Mouse (Mus musculus) macrophage (primary cell): ENCODE data around the gene Tspan1. TPM values are rescaled to one million over a fixed set of nuclear protein-coding genes. Genes with fewer than 3 reads are reported as not detected.

ENCODE experiments used
- H3K27ac ChIP-seq: fragments of 350-480 bp; formaldehyde crosslinking; 2 replicates; pipeline ENCODE4 v1.9.0; 2021
- H3K36me3 ChIP-seq: fragments of 350-480 bp; formaldehyde crosslinking; 2 replicates; pipeline ENCODE4 v1.9.0; 2021; ENCODE audit errors: inconsistent target
- H3K4me3 ChIP-seq: fragments of 350-480 bp; formaldehyde crosslinking; 2 replicates; pipeline ENCODE4 v1.9.0; 2021; ENCODE audit errors: inconsistent target
- H3K79me2 ChIP-seq: fragments of 350-480 bp; formaldehyde crosslinking; 2 replicates; pipeline ENCODE4 v1.9.0; 2021; ENCODE audit errors: inconsistent target
- WGBS: methylation state at CpG from one replicate; pipeline ENCODE4 v1.1.7; 2026; ENCODE audit warnings: inconsistent platforms; ENCODE audit not compliant: missing documents; 5-methylcytosine and 5-hydroxymethylcytosine counted together
- polyA plus RNA-seq: library from polyadenylated mRNA; stranded (reverse); fragments of 250-400 nt; gene quantifications from 3 replicates; pipeline ENCODE4 v1.2.4, GENCODE M21; 2018; ENCODE audit warnings: inconsistent platforms
- total RNA-seq, 78 experiments: library from RNA; depleted of rRNA; stranded (reverse); fragments of 250-400 nt; gene quantifications; 1 replicate in 9 of 78; 2 replicates in 24 of 78; 3 replicates in 43 of 78; 4 replicates in 2 of 78; pipeline ENCODE4 v1.2.4; 2018; ENCODE audit warnings: inconsistent platforms in 56 of 78

Gene Tspan1
- not detected for total RNA-seq (2018; cell fraction: chromatin; rRNA removed)
- total RNA-seq (2018; cell fraction: cytosol; rRNA removed): not detected
- total RNA-seq (2018; cell fraction: nucleus; rRNA removed): not detected
- not detected in 3 replicates for polyA plus RNA-seq

DNA sequence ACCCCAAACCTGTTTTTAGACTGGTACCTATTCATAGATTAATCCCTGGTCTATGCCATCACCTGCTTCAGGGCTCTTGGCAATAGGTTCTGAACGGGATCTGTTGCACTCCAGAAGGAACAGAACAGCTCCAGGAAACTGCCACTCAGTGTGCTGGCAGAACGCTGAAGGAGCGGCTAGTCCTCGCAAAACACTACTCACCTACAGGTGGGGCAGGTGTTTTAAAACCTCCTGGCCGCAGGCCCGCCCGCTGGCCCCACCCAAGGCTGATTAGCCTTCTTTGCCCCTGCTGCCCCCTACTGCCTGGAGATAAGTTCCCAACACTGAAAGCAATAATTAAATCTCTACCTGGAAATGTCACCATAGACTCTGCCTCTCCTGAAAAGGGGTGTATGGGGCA is at the start of gene Tspan1:
Gene Tspan1, minus strand, starts transcription at position 198 of the 400 bp plus-strand sequence.
- 42% methylated on average over 7 of the region's 7 CpGs for WGBS
- H3K27ac ChIP-seq: no peak within 1 kb of the TSS
- H3K36me3 ChIP-seq: no peaks in the 10 kb centered on the region
- H3K79me2 ChIP-seq: no peaks in the 10 kb centered on the region
- no peak within 1 kb of the TSS for H3K4me3 ChIP-seq

DNA sequence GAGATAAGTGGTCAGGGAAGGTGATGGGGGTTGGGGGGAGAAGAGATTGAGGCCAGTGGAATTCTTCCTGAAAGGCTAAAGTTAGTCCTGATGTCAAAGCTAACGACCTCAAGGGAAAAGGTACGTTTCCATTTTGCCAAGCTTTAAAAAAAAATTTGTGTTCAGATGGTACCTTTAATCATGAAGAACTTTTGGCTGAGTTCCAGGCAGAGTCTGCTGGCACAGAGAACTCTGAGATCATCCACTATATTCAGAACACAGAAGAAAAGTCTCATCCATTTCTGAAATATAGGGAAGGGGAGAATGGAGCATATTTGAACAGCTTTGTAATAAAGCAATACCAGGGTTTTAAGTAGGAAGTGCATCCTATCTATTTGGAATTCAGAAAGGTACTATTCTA is 49.6 kb upstream of the Tspan1 start:
- WGBS: 83% methylated on average over 2 of the region's 2 CpGs
- Histone ChIP-seq H3K4me3 (no peak overlapping the region), H3K79me2 (no peaks in the 10 kb centered on the region), H3K36me3 (no peaks in the 10 kb centered on the region), H3K27ac (no peak overlapping the region)

DNA sequence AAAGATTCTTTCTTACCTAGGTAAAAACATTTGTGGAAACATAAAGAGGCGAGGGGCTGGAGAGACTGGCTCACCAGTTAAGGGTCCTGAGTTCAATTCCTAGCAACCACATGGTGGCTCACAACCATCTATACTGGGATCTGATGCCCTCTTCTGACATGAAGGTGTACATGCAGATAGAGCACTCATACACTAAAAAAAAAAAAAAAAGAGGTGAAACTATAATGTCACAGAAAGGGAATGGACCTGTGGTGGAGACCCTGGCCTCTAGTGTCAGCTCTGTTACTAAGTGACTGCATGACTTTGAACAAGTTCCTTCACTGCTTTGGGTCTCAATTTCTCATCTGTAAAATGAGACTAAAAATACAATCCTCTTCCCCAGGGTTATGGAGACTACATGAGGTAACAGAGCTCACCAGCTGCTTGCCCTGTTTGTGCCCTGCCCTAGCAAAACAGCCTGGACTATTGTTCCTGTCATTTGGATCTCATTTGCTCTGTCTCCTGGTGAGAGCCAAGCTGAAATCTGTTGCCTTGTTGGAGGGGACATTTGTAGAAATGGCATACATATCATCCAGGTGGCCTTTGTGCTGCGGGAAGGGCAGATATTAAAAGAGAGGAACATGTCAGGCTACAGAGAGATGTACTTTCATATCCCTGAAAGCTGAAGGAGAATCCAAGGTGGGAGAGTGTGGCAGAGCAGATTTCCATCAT is 48.6 kb upstream of the Tspan1 start:
- no peaks in the 10 kb centered on the region for H3K79me2 ChIP-seq
- WGBS: 95% methylated on average over 2 of the region's 2 CpGs
- H3K27ac ChIP-seq: no peak overlapping the region
- no peak overlapping the region for H3K4me3 ChIP-seq
- no peaks in the 10 kb centered on the region for H3K36me3 ChIP-seq

DNA sequence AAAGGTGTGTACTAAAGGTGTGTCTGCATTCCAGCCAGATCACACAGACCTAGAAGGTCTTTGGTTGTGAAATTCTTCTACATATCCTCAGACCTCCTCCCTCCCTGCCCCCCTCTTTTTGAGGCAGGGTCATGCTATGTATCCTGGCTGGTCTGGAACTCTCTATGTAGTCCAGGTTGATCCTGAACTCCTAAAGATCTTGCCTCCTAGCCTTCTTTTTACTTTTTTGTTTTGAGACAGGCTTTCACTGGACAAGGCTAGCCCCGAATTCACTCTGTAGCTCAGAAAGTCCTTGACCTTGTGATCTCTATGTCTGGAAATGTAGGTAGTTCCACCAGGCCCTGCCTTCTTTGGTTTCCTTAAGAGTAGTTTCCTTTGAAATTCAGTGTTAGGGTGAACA is 41.5 kb upstream of the Tspan1 start:
- whole genome bisulfite sequencing: 100% methylated on average over 1 of the region's 1 CpGs
- Histone ChIP-seq H3K79me2 (no peaks in the 10 kb centered on the region), H3K36me3 (no peaks in the 10 kb centered on the region), H3K27ac (no peak overlapping the region), H3K4me3 (no peak overlapping the region)

DNA sequence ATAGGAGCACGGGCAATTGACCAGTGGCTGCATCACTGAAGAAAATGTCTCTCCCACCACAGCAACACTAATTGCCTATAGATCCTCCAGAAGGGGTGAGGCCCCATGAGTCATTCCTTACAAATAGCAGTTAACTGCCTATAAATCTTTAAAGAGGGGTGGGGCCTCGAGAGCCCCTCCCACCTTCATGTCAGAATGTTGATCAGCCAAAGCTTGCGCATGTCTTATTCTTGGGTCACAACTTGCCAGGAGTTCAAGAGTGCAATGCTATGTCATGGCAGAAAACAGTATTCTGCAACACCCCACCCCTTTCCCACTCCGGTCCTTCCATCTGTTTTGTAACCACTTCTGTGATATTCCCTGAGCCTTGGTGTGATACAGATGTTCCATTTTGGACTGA is 39.1 kb upstream of the Tspan1 start:
- Histone ChIP-seq H3K36me3 (no peaks in the 10 kb centered on the region), H3K27ac (no peak overlapping the region), H3K79me2 (no peaks in the 10 kb centered on the region), H3K4me3 (no peak overlapping the region)
- 84% methylated on average over 4 of the region's 4 CpGs for WGBS

DNA sequence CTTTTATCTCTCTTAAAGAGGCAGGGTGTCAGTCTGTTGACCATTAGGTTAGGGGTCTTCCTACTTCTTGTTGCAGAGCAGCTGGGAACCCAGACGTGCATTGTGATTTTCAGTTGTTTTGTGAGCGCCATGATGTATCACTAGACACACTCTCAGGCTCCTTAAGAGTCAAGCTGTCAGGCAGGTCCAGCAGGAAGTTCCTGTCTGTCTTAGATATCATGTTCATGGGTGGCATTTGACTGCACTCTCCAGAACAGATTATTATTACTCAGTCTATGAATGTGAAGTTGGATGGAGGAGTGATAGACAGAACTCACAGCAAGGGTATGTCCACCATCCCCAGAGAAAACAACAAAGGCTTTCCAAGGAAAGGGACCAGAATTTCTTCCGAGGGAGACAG is 37.0 kb upstream of the Tspan1 start:
- Histone ChIP-seq H3K36me3 (no peaks in the 10 kb centered on the region), H3K79me2 (no peaks in the 10 kb centered on the region), H3K27ac (no peak overlapping the region), H3K4me3 (no peak overlapping the region)
- WGBS: 93% methylated on average over 3 of the region's 3 CpGs

DNA sequence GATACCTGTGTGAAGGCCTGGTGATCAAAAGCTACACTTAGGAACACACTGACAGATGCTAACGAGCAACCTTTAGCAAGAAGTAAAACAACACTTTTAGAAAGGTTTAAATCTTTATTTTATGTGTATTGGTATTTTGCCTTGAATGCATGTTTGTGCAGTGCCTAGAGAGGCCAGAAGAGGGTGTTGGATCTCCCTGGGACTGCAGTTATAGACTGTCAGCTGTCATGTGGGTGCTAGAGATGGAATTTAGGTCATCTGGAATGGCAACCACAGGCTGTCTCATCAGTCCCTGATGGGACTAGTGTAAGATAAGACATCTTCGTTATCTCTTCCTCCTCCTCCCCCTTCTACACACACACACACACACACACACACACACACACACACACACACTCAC is 31.0 kb upstream of the Tspan1 start:
- Histone ChIP-seq H3K27ac (no peak overlapping the region), H3K79me2 (no peaks in the 10 kb centered on the region), H3K36me3 (no peaks in the 10 kb centered on the region), H3K4me3 (no peak overlapping the region)
- 82% methylated on average over 2 of the region's 2 CpGs for WGBS

DNA sequence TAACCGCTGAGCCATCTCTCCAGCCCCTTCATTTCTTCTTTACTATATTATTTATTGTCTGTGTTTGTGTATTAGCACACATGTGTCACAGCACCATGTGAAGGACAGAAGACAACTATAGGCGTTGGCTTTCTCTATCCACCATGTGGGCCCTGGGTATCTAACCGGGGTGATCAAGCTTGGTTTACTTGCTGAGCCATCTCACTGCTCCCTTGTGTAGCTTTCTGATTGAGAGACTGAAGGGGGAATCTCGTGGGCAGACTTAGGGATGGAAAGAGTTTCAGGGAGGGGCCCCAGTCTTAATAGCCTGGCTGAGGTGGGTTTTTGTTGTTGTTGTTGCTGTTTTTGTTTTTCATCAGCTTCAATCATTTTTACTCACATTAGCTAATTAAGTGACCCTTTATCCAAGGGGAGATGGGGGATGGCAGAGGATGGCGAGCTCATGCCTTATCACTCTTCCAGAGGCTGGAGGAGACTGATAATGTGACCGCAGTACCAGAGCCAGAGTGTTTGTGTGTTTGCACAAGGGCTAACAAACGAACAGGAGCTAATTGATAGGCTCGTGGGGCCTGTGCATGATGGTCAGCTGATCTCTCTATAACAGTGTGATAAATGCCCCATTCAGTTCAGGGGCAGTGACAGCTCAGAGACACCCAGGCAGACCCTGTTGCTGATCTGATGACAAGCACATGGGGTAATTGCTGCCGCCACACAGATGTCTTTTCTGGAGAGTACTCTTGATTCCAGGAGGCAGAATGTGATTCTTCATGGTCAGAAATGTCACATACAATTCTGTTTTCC is 26.4 kb upstream of the Tspan1 start:
- 95% methylated on average over 9 of the region's 9 CpGs for WGBS
- H3K27ac ChIP-seq: no peak overlapping the region

DNA sequence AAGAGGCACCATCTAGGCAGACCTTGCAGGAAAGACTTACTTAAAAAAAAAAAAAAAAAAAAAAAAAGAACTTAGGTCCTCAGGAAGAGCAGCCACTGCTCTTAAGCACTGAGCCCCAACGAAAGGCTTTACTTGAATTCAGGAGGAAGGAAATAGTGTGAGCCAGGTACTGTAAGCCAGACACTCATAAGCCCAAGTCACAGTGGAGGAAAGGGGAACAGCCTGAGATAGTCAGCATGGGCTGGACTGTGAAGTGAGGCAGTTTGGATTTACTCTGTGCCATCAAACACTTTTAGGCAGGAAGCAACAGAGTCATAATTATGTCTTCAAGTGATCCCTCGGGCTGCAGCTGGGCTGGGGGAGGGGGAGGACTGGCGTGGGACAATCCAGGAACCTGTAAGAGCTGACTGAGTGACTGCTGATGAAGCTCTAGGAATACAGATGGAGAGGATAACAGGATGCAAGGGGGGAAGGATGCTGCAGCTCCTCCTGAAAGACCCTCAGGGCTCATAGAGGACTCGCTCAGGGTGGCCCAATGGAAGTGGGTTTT is 25.0 kb upstream of the Tspan1 start:
- Histone ChIP-seq H3K27ac (no peak overlapping the region), H3K36me3 (no peaks in the 10 kb centered on the region), H3K79me2 (no peaks in the 10 kb centered on the region), H3K4me3 (no peak overlapping the region)
- 21% methylated on average over 4 of the region's 4 CpGs for WGBS

More for the DNA sequence above, 26.4 kb upstream of the Tspan1 start:
- Histone ChIP-seq H3K79me2 (no peaks in the 10 kb centered on the region), H3K36me3 (no peaks in the 10 kb centered on the region), H3K4me3 (no peak overlapping the region)

DNA sequence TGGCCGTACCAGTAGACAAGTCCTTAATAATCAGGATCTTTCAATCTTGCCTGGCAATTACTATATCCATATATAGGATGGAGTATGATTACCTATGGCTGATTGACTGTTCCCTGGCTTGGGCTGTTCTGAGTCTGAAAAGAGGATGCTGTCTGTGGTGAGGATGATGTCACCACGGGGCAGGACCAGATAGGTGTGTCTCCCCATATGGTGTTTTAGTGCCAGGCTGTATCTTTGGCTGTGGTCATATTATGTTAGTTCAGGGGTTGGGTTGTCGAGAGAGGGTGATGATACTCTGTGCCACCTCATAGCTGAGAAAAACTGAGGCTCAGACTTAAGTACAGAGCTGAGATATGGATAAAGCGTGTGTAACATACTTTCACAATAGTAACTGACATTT is 17.7 kb upstream of the Tspan1 start:
- Histone ChIP-seq H3K4me3 (no peak overlapping the region), H3K27ac (no peak overlapping the region), H3K79me2 (no peaks in the 10 kb centered on the region), H3K36me3 (no peaks in the 10 kb centered on the region)
- WGBS: 79% methylated on average over 4 of the region's 4 CpGs

DNA sequence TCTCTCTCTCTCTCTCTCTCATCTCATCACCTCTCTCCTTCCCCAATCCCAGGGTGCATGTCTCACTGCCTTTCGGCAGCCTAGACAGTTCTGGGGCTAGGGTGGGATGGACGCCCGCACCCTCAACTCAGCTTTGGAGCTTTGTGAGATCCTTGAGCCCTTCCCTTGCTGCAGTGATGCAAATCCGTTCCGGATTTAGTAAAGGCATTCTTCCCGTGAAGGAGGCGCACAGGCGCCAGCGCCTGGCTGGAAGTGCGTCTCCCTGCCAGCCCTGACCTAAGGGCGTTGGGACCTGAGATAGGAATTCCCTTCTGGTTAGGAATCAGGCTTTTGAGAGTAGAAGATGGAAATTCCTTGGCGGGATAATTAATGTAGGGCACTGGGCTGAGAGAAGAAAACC is 15.3 kb upstream of the Tspan1 start:
- Histone ChIP-seq H3K4me3 (no peak overlapping the region), H3K36me3 (no peaks in the 10 kb centered on the region), H3K27ac (no peak overlapping the region), H3K79me2 (no peaks in the 10 kb centered on the region)
- 82% methylated on average over 11 of the region's 12 CpGs for WGBS

DNA sequence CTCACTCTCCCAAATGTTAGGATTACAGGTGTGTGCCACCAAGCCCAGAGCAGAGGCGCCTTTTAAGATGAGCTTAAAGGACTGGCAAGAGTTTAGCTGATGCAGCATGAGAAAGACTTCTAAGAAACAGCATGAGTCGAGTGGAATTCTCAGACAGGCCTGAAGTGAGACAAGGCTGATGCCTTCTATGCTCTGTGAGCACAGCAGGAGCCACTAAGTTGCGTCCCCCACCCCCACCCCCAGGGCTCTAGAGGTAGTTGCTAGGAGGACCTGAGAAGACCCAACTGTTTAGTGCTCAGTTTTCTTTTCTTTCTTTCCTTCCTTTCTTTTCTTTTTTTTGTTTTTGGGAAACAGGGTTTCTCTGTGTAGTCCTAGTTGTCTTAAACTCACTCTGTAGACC is 14.7 kb upstream of the Tspan1 start:
- no peak overlapping the region for H3K4me3 ChIP-seq
- no peaks in the 10 kb centered on the region for H3K79me2 ChIP-seq
- H3K36me3 ChIP-seq: no peaks in the 10 kb centered on the region
- 83% methylated on average over 2 of the region's 3 CpGs for WGBS
- no peak overlapping the region for H3K27ac ChIP-seq

DNA sequence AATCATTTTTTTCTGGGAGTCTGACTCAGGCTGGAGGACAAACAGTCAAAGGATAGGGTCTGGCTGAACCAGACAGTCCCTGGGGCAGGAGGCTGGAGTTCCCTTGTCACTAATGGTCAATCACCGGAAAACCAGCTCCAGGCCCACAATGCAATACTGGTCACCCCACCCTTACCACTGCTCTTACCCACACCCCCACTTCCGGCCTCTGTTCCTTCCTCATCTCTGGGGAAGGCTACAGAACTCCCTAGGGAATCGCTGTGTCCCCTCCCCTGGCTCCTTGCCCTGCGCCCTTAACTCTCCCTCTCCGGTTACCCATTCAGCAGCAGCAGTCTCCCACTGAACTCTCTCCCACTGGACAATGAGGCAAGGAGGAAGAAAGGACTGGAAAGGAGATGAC is 9.7 kb upstream of the Tspan1 start:
- H3K4me3 ChIP-seq: peak overlapping the region; percentile 11; the same call in 1 of the 2 replicates
- H3K79me2 ChIP-seq: no peaks in the 10 kb centered on the region
- H3K27ac ChIP-seq: peak overlapping the region; percentile 83
- H3K36me3 ChIP-seq: no peaks in the 10 kb centered on the region
- WGBS: 19% methylated on average over 5 of the region's 5 CpGs

DNA sequence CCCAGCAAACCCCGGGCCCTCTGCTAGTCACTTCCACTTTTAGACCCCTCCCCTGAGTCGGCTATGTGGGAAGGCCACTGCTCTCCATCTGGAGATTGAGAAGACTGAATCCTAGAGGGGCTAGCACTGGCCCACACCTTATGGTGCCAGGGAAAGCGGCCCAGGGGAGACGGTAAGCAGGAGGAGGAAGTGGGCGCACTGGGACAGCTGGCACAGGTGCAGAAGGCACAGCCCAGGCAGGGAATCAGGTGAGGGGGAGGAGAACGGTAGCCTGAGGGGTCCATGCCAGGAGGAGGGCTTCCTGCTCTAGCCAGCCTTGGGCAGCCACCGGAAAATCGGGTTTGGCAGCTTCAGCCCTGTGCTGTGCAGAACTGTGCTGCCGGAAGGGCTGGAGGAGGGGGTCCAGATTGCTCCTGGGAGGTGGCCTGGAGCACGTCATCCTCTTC is 9.2 kb upstream of the Tspan1 start:
- Histone ChIP-seq H3K4me3 (peak overlapping the region; percentile 11; the same call in 1 of the 2 replicates), H3K79me2 (no peaks in the 10 kb centered on the region), H3K27ac (peak overlapping the region; percentile 83), H3K36me3 (no peaks in the 10 kb centered on the region)
- WGBS: 5% methylated on average over 10 of the region's 10 CpGs
